Mouse (Mus musculus) c-Kit-positive CD71-positive TER-119-positive erythroid progenitor cells, embryonic 14.5 days (primary cell): ENCODE data around the gene Zcchc3.
"Not testable (repeated sequence)": the region's sequence is repeated elsewhere in the genome, so short reads cannot be mapped to it uniquely, and the experiment has no call there.

Experiments
- DNase-seq: peaks from one replicate; pipeline ENCODE4 v3.0.0-alpha.2; 2013; ENCODE audit warnings: low spot score

Zcchc3 gene

GRCm38 (mm10) chr2:152414591-152415165 lies at the start of gene Zcchc3:
Gene Zcchc3 (minus strand): TSS chr2:152415027.
- DNase-seq, result peak; percentile 76

DNA sequence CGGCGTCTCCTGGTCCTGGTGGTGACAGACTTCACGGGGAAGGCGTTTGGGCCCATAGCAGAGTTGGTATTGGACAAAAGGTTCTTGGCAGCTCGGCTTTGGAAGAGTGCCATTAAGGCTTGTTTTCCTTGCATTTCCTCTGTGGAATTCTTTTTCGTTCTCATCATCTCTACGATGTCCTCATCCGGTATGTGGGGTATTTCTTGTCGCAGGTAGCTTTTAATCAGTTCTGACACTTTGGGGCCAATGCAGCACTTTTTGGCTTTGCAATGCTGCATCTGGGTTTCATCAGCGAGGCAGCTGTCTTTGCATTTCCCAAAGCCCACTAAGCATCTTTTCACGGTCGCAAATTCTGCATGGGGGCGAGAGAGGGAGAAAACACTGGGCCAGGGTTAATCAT lies 44.4 kb upstream of the Zcchc3 start:
- no peak for DNase-seq

GRCm38 (mm10) chr2:152452101-152452781 lies 37.4 kb upstream of the Zcchc3 start:
- DNase-seq, result no peak

- DNase-seq, result peak; percentile 38
Observed at GRCm38 (mm10) chr2:152450241-152450640, 35.4 kb upstream of the Zcchc3 start.

- no peak for DNase-seq
Observed at GRCm38 (mm10) chr2:152447461-152447860, 32.6 kb upstream of the Zcchc3 start.

- DNase-seq, result no peak
Observed at GRCm38 (mm10) chr2:152446642-152447041, 31.8 kb upstream of the Zcchc3 start.

DNA sequence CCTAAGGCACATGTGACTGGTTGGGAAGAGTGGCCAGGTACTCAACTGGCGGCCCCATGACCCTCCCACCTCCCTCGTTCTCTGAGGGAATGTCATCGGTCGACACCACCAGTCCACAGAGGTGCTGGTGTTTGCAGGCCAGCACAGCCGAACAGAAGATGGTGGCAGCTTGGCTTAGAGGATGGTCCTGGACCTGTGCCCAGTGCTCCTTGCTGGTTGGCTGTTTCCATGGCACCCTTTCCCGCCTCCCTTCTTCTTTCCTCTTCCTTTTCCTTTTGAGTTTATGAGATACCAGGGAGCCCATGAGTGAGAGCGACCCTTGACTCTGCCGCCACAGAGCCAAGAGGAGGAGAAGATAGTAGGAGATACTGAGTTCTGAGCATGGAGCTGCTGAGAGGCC lies 28.5 kb upstream of the Zcchc3 start:
- no peak for DNase-seq

DNA sequence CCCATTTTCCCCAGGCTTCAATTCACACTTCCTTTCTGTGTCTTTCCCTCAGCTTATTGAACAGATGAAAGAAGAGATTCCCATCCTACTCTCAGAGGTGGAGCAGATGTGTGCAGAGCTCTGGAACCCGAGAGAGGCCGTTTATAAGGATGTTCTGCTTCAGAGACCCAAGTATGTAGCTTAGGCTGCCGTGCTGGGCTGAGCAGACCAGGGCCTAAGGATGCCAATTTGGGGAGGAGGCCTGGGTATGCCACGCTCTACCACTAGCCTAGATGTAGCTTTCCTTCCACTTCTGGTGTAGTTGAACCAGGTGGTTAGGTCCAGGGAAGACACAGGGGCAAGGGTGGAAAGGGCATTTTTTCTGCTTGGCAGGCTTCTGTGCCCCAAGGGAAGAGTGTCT lies 27.5 kb upstream of the Zcchc3 start:
- no peak for DNase-seq

DNA sequence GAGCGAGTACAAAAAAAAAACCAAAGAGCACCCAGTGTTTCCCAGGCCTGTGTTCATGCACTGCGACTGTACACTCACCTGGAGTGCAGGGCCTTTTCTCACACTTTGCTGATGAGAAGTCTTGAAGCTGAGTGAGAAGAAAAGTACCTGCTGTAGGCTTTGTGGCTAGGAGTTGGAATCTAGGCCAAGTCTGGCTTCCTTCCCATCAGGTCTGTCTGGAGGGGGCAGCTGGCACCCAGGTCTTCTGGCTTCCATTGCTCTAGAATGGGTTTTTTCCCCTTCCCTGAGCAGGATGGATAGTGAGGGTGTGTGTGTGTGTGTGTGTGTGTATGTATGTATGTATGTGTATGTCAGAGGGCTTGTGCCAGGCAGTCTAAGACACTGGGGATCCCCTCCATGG lies 25.0 kb upstream of the Zcchc3 start:
- no peak for DNase-seq

- no peak for DNase-seq
Observed at GRCm38 (mm10) chr2:152438963-152439362, 24.1 kb upstream of the Zcchc3 start.

DNA sequence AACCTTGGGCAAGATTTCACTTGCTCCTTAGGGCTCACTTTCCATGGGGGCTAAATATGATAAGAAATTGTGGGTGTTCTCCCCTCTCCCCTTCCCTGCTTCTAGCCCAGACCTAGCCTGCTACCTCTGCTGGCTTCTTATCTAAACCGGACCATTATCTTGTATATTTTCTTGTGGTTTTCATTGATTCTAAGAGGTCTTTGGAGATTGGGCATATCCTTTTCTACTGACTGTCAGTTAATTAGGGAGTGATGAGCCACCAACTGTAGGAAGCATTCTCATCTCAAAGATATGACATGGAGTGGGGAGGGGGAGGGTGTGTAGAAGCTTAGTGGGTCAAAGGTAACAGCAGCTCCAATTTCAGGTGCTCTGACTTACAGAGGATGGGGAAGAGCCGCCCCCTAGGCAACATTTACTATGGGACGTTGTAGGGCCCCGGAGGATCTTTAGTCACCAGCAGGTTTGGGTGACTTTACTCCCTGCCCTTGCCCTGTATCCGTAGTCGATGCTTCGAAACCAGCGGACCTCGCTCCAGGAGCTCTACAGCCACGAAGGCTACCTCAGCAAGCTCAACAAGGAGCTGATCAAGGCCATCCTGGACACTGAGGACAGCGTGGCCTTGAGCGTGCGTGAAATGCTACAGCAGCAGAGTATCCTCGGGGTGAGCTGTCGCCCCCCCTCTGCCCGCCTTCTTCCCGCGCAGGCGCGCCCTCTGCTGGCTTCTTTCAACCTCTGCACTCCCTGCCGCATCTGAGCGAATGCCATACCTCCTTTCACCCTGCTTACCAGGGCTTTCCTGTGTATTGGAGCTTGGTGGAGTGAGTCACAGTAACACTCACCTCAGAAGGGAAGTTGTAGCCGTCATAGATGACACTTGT lies 22.4 kb upstream of the Zcchc3 start:
- DNase-seq, result peak; percentile 70

- DNase-seq, result no peak
Observed at GRCm38 (mm10) chr2:152436405-152436901, 21.6 kb upstream of the Zcchc3 start.

- DNase-seq, result not testable (repeated sequence)
Observed at GRCm38 (mm10) chr2:152428481-152428880, 13.7 kb upstream of the Zcchc3 start.

- DNase-seq, result no peak
Observed at GRCm38 (mm10) chr2:152427493-152427892, 12.7 kb upstream of the Zcchc3 start.

DNA sequence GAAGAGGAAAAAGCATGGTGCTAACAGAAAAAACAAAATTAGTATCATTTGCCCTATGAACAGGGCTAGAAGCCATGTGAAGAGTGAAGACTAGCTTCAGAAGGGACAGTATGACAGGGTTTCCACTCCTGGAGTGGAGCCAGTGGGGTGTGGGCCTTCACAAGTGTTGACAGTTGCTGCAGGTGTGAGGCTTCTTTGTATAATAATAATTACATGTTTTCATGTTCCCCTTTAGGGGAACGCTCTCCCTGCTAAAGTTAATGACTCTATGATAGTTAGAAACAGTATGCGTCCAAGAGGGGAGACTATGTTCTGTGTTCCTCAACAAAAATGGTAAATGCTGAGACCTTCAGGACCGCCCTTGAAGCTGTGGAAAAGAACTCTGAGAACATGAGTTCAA lies 959 bp upstream of the Zcchc3 start:
- DNase-seq, result no peak

DNA sequence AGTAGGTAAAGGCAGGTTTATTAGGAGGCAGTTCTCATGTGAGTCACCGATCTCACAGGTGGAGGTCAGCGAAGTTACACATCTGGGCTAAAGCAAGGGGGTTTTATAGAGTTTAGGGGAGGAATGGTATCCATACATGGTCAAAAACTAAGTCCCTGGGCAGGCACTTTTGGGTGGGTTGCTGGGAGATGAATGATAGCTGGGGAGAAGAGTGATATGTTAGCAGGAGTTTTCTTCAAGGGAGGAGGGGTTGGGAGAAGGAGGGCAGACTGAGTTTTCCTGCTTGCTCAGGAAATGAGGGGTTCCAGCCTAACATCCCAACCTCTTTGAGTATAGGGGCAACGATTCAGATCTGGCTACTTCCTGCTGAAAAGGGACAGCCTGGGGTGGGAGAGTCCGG lies 460 bp upstream of the Zcchc3 start, which contains the start of gene 6820408C15Rik:
TSS of gene 6820408C15Rik (plus strand) at position 301 of the 400 bp plus-strand sequence.
- DNase-seq, result no peak

GRCm38 (mm10) chr2:152413765-152414584 lies 852 bp downstream of the Zcchc3 start:
- DNase-seq, result no peak

DNA sequence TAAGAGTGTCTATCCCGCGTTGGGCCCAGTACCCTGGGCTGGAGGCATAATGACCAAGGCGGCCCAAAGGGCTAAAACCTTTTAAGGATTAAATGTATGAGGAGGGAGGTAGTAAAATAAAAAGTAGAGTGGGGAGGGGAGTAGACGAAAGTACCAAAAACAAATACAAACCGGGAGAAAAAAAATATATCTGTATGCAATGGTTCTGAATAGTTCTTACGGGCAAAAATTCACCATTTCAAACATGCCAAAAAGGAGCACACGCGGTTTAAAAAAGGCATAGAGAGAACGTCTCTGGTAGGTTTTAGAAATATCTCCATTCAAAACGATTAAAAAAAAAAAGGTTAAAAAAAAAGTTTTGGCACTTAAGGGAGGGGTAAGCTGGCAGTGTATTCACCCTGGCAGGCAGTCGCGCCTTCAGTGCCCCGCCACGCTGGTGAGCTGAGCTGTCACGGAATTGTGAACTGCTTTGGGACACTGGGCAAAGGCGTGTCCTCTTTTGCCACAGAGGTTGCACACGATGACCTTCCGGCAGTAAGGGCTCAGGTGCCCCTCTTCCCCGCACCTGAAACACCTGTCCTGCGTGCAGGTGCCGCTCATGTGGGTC lies 1.6 kb downstream of the Zcchc3 start:
- no peak for DNase-seq

GRCm38 (mm10) chr2:152412526-152413157 lies 2.2 kb downstream of the Zcchc3 start:
- DNase-seq, result no peak

DNA sequence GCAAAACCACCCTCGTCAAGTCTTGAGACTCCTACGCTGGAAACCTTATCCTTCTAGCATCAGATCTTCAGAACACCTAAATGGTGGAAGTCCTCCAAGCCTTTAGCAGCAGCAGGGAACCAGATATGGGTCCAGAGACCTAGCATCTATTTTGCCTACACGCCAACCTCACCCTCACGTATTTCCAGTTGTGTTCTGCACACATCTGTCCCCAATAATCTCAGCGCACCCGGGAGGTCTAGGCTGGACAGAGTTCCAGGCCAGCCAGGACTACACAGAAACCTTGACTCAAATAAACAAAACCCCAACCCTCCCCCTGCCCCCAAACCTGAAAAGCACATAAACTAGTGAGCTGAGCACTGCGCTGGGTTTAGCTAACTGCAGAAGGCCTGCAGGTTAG lies 3.4 kb downstream of the Zcchc3 start:
- no peak for DNase-seq

GRCm38 (mm10) chr2:152410971-152411371 lies 3.9 kb downstream of the Zcchc3 start:
- DNase-seq, result no peak
